In the genomic region with DNA sequence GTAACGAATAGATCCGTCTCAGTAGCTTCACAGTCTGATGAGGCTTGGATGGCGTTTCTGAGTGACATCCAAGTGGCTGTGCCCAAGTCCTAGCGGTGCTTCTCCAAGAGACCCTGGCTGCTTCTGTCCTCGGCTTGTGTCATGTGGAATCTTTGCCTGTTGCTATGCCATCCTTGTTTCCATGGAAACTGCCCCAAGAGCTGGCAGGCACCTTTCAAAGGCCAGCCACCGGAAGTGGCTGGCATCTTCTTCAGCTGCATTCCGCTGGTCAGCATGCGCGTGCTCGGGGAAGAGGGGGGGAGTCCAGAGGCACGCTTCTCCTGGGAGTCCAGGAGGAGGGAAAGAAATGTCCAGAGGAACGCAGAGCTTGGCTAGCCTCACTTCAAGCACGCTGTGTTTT, we compare ENCODE assay signal across 10 mouse cellular contexts.
DNase-seq lines count a peak whose midpoint lies in the region; ATAC-seq and TF ChIP-seq lines count a peak whose summit lies in the region.
"Had no signal": no experiment of that assay in that cellular context is flagged by ENCODE, and none has a peak within 500 bp of the region (broad histone marks: within the 10 kb centered on the region; RNA-seq: fewer than 3 reads in every experiment).

No protein-coding gene starts in this region.

- WGBS in hindbrain, postnatal 0 days: 6% methylated on average over 13 of the region's 13 CpGs
- 22% methylated on average over 13 of the region's 13 CpGs for WGBS in midbrain, embryonic 13.5 days
- 47% methylated on average over 13 of the region's 13 CpGs for WGBS in heart, embryonic 11.5 days (ENCODE audit: insufficient replicate concordance)
- WGBS in heart, embryonic 10.5 days: 51% methylated on average over 13 of the region's 13 CpGs

- ATAC-seq in hindbrain, postnatal 0 days: peak; percentile 96
- ATAC-seq in midbrain, embryonic 13.5 days: peak; percentile 86
- ATAC-seq in heart, embryonic 11.5 days (replicated peaks; ENCODE audit: insufficient number of reproducible peaks, low FRiP score, low TSS enrichment): no peak
- ATAC-seq in granulocyte monocyte progenitor cell, adult 5-6 weeks (replicated peaks; ENCODE audit: poor library complexity, severe bottlenecking): no peak

- DNase-seq in ZHBTc4 (ENCODE audit: low read depth, low spot score): peak; percentile 16
- peak; percentile 15 for DNase-seq in embryo, embryonic 9.5 days (ENCODE audit: extremely low spot score)
- peak; percentile 94 for DNase-seq in hindbrain, postnatal 0 days (ENCODE audit: low spot score)
- no peak for DNase-seq in kidney, postnatal 25 days
- DNase-seq in heart, embryonic 10.5 days (ENCODE audit: low spot score): no peak
- DNase-seq: liver, embryonic 13.5 days had no signal

- H3K27me3 ChIP-seq in hindbrain, postnatal 0 days (ENCODE audit: insufficient read depth, low read length): no peaks in the 10 kb centered on the region
- no peaks in the 10 kb centered on the region for H3K27me3 ChIP-seq in midbrain, embryonic 13.5 days
- H3K27me3 ChIP-seq in heart, embryonic 11.5 days (ENCODE audit: control insufficient read depth, insufficient read depth, low read length): no peaks in the 10 kb centered on the region
- no peaks in the 10 kb centered on the region for H3K27me3 ChIP-seq in heart, embryonic 10.5 days (ENCODE audit: insufficient read depth, poor library complexity, severe bottlenecking)
- H3K27me3 ChIP-seq: liver, embryonic 13.5 days; stomach, embryonic 15.5 days had no signal

- H3K4me3 ChIP-seq in hindbrain, postnatal 0 days (ENCODE audit: low read length): no peak overlapping the region; the same call in 1 of the 2 replicates
- no peak overlapping the region for H3K4me3 ChIP-seq in midbrain, embryonic 13.5 days (replicated peaks)
- no peak overlapping the region for H3K4me3 ChIP-seq in heart, embryonic 11.5 days (ENCODE audit: low read depth, low read length)
- H3K4me3 ChIP-seq in heart, embryonic 10.5 days: no peak overlapping the region
- H3K4me3 ChIP-seq: liver, embryonic 13.5 days; stomach, embryonic 15.5 days had no signal

- H3K9me3 ChIP-seq in hindbrain, postnatal 0 days (ENCODE audit: low read length): no peaks in the 10 kb centered on the region
- H3K9me3 ChIP-seq in midbrain, embryonic 13.5 days: no peaks in the 10 kb centered on the region
- H3K9me3 ChIP-seq in heart, embryonic 11.5 days (replicated peaks; ENCODE audit: control insufficient read depth, low read length): no peaks in the 10 kb centered on the region
- no peaks in the 10 kb centered on the region for H3K9me3 ChIP-seq in heart, embryonic 10.5 days
- H3K9me3 ChIP-seq: stomach, embryonic 15.5 days had no signal

- no peaks in the 10 kb centered on the region for H3K36me3 ChIP-seq in hindbrain, postnatal 0 days (ENCODE audit: insufficient read depth, low read length)
- H3K36me3 ChIP-seq in midbrain, embryonic 13.5 days: no peaks in the 10 kb centered on the region
- H3K36me3 ChIP-seq in heart, embryonic 11.5 days (ENCODE audit: control insufficient read depth, insufficient read depth, low read length): no peaks in the 10 kb centered on the region
- no peaks in the 10 kb centered on the region for H3K36me3 ChIP-seq in heart, embryonic 10.5 days
- H3K36me3 ChIP-seq: liver, embryonic 13.5 days; stomach, embryonic 15.5 days had no signal

- peak overlapping the region; percentile 46 for H3K4me2 ChIP-seq in hindbrain, postnatal 0 days (ENCODE audit: low read depth, low read length)
- peak overlapping the region; percentile 41 for H3K4me2 ChIP-seq in midbrain, embryonic 13.5 days (replicated peaks)
- H3K4me2 ChIP-seq in heart, embryonic 11.5 days: no peak overlapping the region
- H3K4me2 ChIP-seq: liver, embryonic 13.5 days; stomach, embryonic 15.5 days had no signal

- peaks cover 7% of the 10 kb centered on the region for H3K4me1 ChIP-seq in hindbrain, postnatal 0 days (ENCODE audit: insufficient read depth, low read length)
- H3K4me1 ChIP-seq in midbrain, embryonic 13.5 days (replicated peaks): peaks cover 18% of the 10 kb centered on the region
- no peaks in the 10 kb centered on the region for H3K4me1 ChIP-seq in heart, embryonic 11.5 days (ENCODE audit: control insufficient read depth, insufficient read depth, low read length)
- H3K4me1 ChIP-seq in heart, embryonic 10.5 days: no peaks in the 10 kb centered on the region
- H3K4me1 ChIP-seq: liver, embryonic 13.5 days; stomach, embryonic 15.5 days had no signal

- peak overlapping the region; percentile 56; the same call in 1 of the 2 replicates for H3K27ac ChIP-seq in hindbrain, postnatal 0 days
- peak overlapping the region; percentile 48; the same call in 1 of the 2 replicates for H3K27ac ChIP-seq in midbrain, embryonic 13.5 days
- H3K27ac ChIP-seq in heart, embryonic 11.5 days (ENCODE audit: low read depth, low read length): no peak overlapping the region
- no peak overlapping the region for H3K27ac ChIP-seq in heart, embryonic 10.5 days
- H3K27ac ChIP-seq: liver, embryonic 13.5 days; stomach, embryonic 15.5 days had no signal

- 0 out of 2 replicates have a peak overlapping the region, but pooled peaks have one; percentile 17 for H3K9ac ChIP-seq in hindbrain, postnatal 0 days (replicated peaks; ENCODE audit: low read length)
- 0 out of 2 replicates have a peak overlapping the region, but pooled peaks have one; percentile 19 for H3K9ac ChIP-seq in midbrain, embryonic 13.5 days (replicated peaks)
- H3K9ac ChIP-seq in heart, embryonic 11.5 days (ENCODE audit: low read depth, low read length): no peak overlapping the region
- H3K9ac ChIP-seq: liver, embryonic 13.5 days; stomach, embryonic 15.5 days had no signal

- TF ChIP-seq CTCF in hindbrain, postnatal 0 days (IDR thresholded peaks at IDR 0.05; ENCODE audit: low read depth): peak; percentile 18; the same call in 1 of the 2 replicates

Comparison
In these comparisons a context has a peak if more than half of its experiments do, and no peak if none do; other contexts are left out.
1. DNase-seq: peak in ZHBTc4 (single experiment), embryo, embryonic 9.5 days (single experiment) and hindbrain, postnatal 0 days (single experiment); none in kidney, postnatal 25 days (0 of 2) and heart, embryonic 10.5 days (single experiment).
2. ATAC-seq: peak in hindbrain, postnatal 0 days (single experiment) and midbrain, embryonic 13.5 days (single experiment); none in heart, embryonic 11.5 days (single experiment) and granulocyte monocyte progenitor cell, adult 5-6 weeks (single experiment).
3. H3K27ac ChIP-seq: peak in hindbrain, postnatal 0 days (single experiment) and midbrain, embryonic 13.5 days (single experiment); none in heart, embryonic 11.5 days (single experiment) and heart, embryonic 10.5 days (single experiment).